Comparison of ENCODE assay signal across 8 mouse cellular contexts in the genomic region with DNA sequence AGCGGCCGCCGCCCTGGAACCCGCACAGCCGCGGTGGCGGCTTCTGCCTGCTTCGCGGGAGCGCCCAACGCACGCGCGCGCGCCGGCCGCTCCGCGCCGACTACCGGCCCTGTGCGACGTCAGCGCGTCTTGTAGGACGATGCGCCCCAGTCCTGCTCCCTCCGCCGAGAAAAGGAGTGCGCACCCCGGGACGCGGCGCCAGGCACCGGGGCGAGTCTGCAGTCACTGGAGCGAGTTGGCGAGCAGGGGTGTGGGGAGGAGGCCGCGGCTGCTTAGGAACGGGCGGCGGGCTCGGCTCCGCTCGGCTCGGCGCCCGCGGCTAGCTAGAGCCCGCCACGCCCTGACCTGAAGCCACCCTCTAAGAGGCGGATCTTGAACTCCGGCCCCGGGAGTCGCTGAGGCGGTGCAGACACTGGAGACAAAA. TPM values are rescaled to one million over a fixed set of nuclear protein-coding genes. Genes with fewer than 3 reads are reported as not detected.
DNase-seq lines count a peak whose midpoint lies in the region; ATAC-seq and TF ChIP-seq lines count a peak whose summit lies in the region.

A gene (minus strand): TSS at position 86 of the 424 bp plus-strand sequence.

- under 1% methylated on average over 57 of the region's 58 CpGs for WGBS in heart, embryonic 10.5 days
- under 1% methylated on average over 58 of the region's 58 CpGs for WGBS in kidney, embryonic 15.5 days
- WGBS in stomach, embryonic 14.5 days = under 1% methylated on average over 57 of the region's 58 CpGs

- DNase-seq in B cell, adult 2 months = peak; percentile 87 to 91
- peak; percentile 92 for DNase-seq in heart, embryonic 10.5 days (ENCODE audit: low spot score)
- DNase-seq in liver = peak; percentile 80

- peak within 1 kb of the TSS; percentile 82 for H3K4me3 ChIP-seq in bone marrow macrophage, adult 2 months (ENCODE audit: insufficient read depth, low read length)
- H3K4me3 ChIP-seq in embryonic fibroblast, embryonic 13.5 days (ENCODE audit: insufficient read depth, low read length) = peak within 1 kb of the TSS; percentile 72
- H3K4me3 ChIP-seq in heart, embryonic 10.5 days = peak within 1 kb of the TSS; percentile 98
- peak within 1 kb of the TSS; percentile 95 for H3K4me3 ChIP-seq in kidney, embryonic 15.5 days (replicated peaks)
- peak within 1 kb of the TSS; percentile 94 for H3K4me3 ChIP-seq in stomach, embryonic 14.5 days (ENCODE audit: low read depth, low read length)

- H3K9me3 ChIP-seq in heart, embryonic 10.5 days = no peaks in the 10 kb centered on the region
- H3K9me3 ChIP-seq in kidney, embryonic 15.5 days (replicated peaks) = no peaks in the 10 kb centered on the region
- H3K9me3 ChIP-seq in stomach, embryonic 14.5 days (ENCODE audit: control insufficient read depth, low read depth, low read length) = no peaks in the 10 kb centered on the region

- H3K4me2 ChIP-seq in kidney, embryonic 15.5 days = peak within 1 kb of the TSS; percentile 84
- peak within 1 kb of the TSS; percentile 52 for H3K4me2 ChIP-seq in stomach, embryonic 14.5 days (replicated peaks; ENCODE audit: low read depth, low read length)

- TF ChIP-seq CTCF in bone marrow macrophage, adult 2 months (IDR thresholded peaks at IDR 0.05; ENCODE audit: low read depth, low read length) = no peak
- TF ChIP-seq CTCF in embryonic fibroblast, embryonic 13.5 days (IDR thresholded peaks at IDR 0.05; ENCODE audit: borderline replicate concordance, insufficient read depth, low read length) = no peak

- ATAC-seq in kidney, embryonic 15.5 days (replicated peaks; ENCODE audit: low FRiP score) = peak; percentile 89
- peak; percentile 65 for ATAC-seq in monocyte, adult 5-6 weeks (replicated peaks; ENCODE audit: insufficient number of reproducible peaks, low FRiP score, low TSS enrichment, poor library complexity, severe bottlenecking)
- peak; percentile 87 for ATAC-seq in stomach, embryonic 14.5 days (ENCODE audit: insufficient number of reproducible peaks, insufficient read depth, low FRiP score, low read depth)

- peak within 1 kb of the TSS; percentile 97 for H3K9ac ChIP-seq in kidney, embryonic 15.5 days
- H3K9ac ChIP-seq in stomach, embryonic 14.5 days (replicated peaks; ENCODE audit: low read depth, low read length) = peak within 1 kb of the TSS; percentile 94

- peaks cover 3% of the 10 kb centered on the region; the same call in 1 of the 2 replicates for H3K36me3 ChIP-seq in heart, embryonic 10.5 days
- H3K36me3 ChIP-seq in kidney, embryonic 15.5 days = peaks cover 3% of the 10 kb centered on the region
- H3K36me3 ChIP-seq in stomach, embryonic 14.5 days (ENCODE audit: control insufficient read depth, insufficient read depth, low read length) = no peaks in the 10 kb centered on the region; the same call in 1 of the 2 replicates

- H3K27ac ChIP-seq in bone marrow macrophage, adult 2 months (ENCODE audit: insufficient read depth, low read depth, low read length) = peak within 1 kb of the TSS; percentile 67
- H3K27ac ChIP-seq in embryonic fibroblast, embryonic 13.5 days (ENCODE audit: insufficient read depth, low read length) = peak within 1 kb of the TSS; percentile 49
- peak within 1 kb of the TSS; percentile 98 for H3K27ac ChIP-seq in heart, embryonic 10.5 days
- H3K27ac ChIP-seq in kidney, embryonic 15.5 days = peak within 1 kb of the TSS; percentile 89
- peak within 1 kb of the TSS; percentile 80 for H3K27ac ChIP-seq in stomach, embryonic 14.5 days (ENCODE audit: low read length)

- TF ChIP-seq POLR2A in bone marrow macrophage, adult 2 months (IDR thresholded peaks at IDR 0.05; ENCODE audit: borderline replicate concordance, low read depth, low read length) = peak; percentile 99
- peak; percentile 97 for TF ChIP-seq POLR2A in embryonic fibroblast, embryonic 13.5 days (IDR thresholded peaks at IDR 0.05; ENCODE audit: low read depth, low read length)

- H3K4me1 ChIP-seq in bone marrow macrophage, adult 2 months (ENCODE audit: control insufficient read depth, insufficient read depth, low read length) = peaks cover 6% of the 10 kb centered on the region
- no peaks in the 10 kb centered on the region for H3K4me1 ChIP-seq in embryonic fibroblast, embryonic 13.5 days (ENCODE audit: control insufficient read depth, insufficient read depth, low read length)
- no peaks in the 10 kb centered on the region for H3K4me1 ChIP-seq in heart, embryonic 10.5 days
- H3K4me1 ChIP-seq in kidney, embryonic 15.5 days = peaks cover 14% of the 10 kb centered on the region
- peaks cover 5% of the 10 kb centered on the region; the same call in 1 of the 2 replicates for H3K4me1 ChIP-seq in stomach, embryonic 14.5 days (ENCODE audit: control insufficient read depth, insufficient read depth, low read length)

- no peaks in the 10 kb centered on the region for H3K27me3 ChIP-seq in heart, embryonic 10.5 days (ENCODE audit: insufficient read depth, poor library complexity, severe bottlenecking)
- H3K27me3 ChIP-seq in kidney, embryonic 15.5 days = no peaks in the 10 kb centered on the region
- no peaks in the 10 kb centered on the region for H3K27me3 ChIP-seq in stomach, embryonic 14.5 days (ENCODE audit: control insufficient read depth, insufficient read depth, low read length)

RNA-seq across cellular contexts. Expression of the gene that starts here (rescaled TPM):
- 41.3 and 47.7 TPM in 2 replicates for polyA plus RNA-seq in bone marrow macrophage, adult 2 months (2012; ENCODE audit: insufficient read depth, insufficient read length, missing spikeins)
- polyA plus RNA-seq in embryonic fibroblast, embryonic 13.5 days (2011; ENCODE audit: insufficient read length, low read depth, missing spikeins) = 36.0 and 46.1 TPM in 2 replicates
- 9.8 and 11.5 TPM in 2 replicates for polyA plus RNA-seq in heart, embryonic 10.5 days (2016; fragmentation: Nextera tagmentation; extraction: Ambion mirVana)
- polyA plus RNA-seq in kidney, embryonic 15.5 days (2015; fragmentation: Nextera tagmentation; extraction: Ambion mirVana) = 10.6 and 12.4 TPM in 2 replicates
- 17.3 to 41.0 TPM (median 19.7 TPM) in 3 replicates for total RNA-seq in monocyte, adult 5-6 weeks (2017)
- 19.2 and 20.4 TPM in 2 replicates for polyA plus RNA-seq in stomach, embryonic 14.5 days (2014; fragmentation: Nextera tagmentation; extraction: Ambion mirVana)

Comparison
In these comparisons a context has a peak if more than half of its experiments do, and no peak if none do; other contexts are left out.
1. Peak in every context shown above with its lines: DNase-seq, ATAC-seq, H3K4me3 ChIP-seq and H3K27ac ChIP-seq.